Mouse (Mus musculus): Measurements from ENCODE around the gene Psmd12. TPM values are rescaled to one million over a fixed set of nuclear protein-coding genes. Genes with fewer than 3 reads are reported as not detected.
A peak's percentile ranks its signal among the peaks of the same experiment; 100 is the strongest.

Gene Psmd12
- polyA plus RNA-seq, 1 experiment from 2014 or later = 147 TPM

DNA sequence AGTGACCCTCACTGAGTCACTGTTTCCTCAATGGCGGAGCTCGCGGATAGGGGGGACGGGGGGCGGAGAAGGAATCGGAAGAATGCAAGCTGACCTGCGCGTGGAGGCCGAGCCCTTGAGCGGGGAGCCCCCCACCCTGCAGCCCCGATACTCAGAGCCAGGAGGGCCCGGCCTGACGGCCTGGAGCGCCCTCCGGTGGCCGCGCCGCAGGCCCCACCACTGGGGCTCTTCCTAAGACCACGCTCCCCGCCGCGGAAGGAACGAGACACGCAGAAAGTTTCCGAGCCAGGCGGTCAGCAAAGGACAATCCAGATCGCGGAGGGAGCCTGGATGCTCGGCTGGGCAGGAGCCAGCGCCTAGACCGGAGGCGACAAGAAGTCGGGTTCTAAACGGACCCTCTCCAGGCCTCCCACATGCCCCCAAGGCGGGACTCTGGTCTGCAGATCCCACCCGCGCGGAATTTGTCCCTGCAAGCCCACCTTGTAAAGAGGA lies 10.2 kb upstream of the Psmd12 start:
- no peaks in the 10 kb centered on the region for H3K27me3 ChIP-seq (ENCODE audit: control insufficient read depth, insufficient read depth, low read length)
- 0% methylated on average over 38 of the region's 38 CpGs for WGBS
- peaks cover 5 to 15% of the 10 kb centered on the region in 2 experiments for H3K4me1 ChIP-seq (ENCODE audit: control insufficient read depth in 2 of 2, insufficient read depth in 2 of 2, low read length in 2 of 2)
- ATAC-seq (ENCODE audit: insufficient number of reproducible peaks, insufficient read depth, low FRiP score, low read depth) = peak; percentile 80
- H3K4me2 ChIP-seq (ENCODE audit: low read length) = peak overlapping the region; percentile 90
- H3K9me3 ChIP-seq (ENCODE audit: control insufficient read depth, low read length) = no peaks in the 10 kb centered on the region
- peak overlapping the region; percentile 34 to 86 for H3K27ac ChIP-seq (replicated peaks in 1 of 2; ENCODE audit: control insufficient read depth in 1 of 2, insufficient read depth in 1 of 2, low read depth in 2 of 2, low read length in 2 of 2)
- H3K4me3 ChIP-seq (ENCODE audit: control insufficient read depth in 1 of 2, insufficient read depth in 1 of 2, low read depth in 1 of 2, low read length in 2 of 2) = peak overlapping the region; percentile 77 to 88
- H3K9ac ChIP-seq (ENCODE audit: low read length) = peak overlapping the region; percentile 90
- no peaks in the 10 kb centered on the region for H3K36me3 ChIP-seq (ENCODE audit: control insufficient read depth, insufficient read depth, low read length)

DNA sequence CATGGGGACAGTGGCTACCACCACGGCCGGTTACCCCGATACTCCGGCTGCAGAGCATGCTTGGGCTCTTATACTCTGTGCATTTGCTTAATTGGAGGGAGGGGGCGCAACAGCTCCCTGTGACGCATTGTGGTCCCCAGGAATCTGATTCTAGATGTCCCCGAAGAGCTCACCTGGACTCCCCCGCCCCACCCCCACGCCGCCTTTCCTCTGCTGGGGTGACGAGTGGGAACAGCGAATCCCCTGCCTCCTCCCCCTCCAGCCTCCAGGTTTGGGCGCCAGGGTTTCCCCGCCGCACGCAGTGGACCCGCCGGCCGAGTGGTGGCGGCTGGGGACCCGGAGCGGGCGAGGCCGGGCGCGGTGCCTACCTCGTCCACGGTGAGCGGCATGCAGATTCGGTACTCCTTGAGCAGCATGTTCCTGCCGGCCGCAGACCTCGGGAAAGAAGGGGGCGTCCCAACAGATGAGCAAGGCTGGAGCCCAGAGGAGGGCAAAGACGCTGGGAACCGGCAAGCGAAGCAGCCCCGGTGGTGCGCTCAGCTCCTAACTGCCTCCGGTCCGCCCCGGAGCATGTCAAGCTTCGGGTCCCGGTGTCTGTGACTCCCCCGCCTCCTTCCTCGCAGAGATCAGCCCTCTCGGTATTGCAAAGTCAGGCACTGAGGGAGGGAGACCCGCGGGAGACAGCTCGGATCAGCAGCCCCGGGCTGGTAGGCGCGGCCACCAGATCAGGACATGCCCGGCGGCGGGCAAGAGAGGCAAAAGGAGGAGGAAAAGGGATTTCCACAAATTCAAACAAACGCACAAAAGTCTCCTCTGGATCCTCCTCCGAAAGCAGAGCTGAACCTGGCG lies 9.5 kb upstream of the Psmd12 start:
- Histone ChIP-seq H3K4me2 (ENCODE audit: low read length) (peak overlapping the region; percentile 90), H3K27me3 (ENCODE audit: control insufficient read depth, insufficient read depth, low read length) (no peaks in the 10 kb centered on the region), H3K36me3 (ENCODE audit: control insufficient read depth, insufficient read depth, low read length) (no peaks in the 10 kb centered on the region), H3K4me1 (ENCODE audit: control insufficient read depth in 2 of 2, insufficient read depth in 2 of 2, low read length in 2 of 2) (peaks cover 5 to 15% of the 10 kb centered on the region in 2 experiments), H3K9ac (ENCODE audit: low read length) (peak overlapping the region; percentile 90), H3K9me3 (ENCODE audit: control insufficient read depth, low read length) (no peaks in the 10 kb centered on the region), H3K4me3 (ENCODE audit: control insufficient read depth in 1 of 2, insufficient read depth in 1 of 2, low read depth in 1 of 2, low read length in 2 of 2) (peak overlapping the region; percentile 77 to 88), H3K27ac (replicated peaks in 1 of 2; ENCODE audit: control insufficient read depth in 1 of 2, insufficient read depth in 1 of 2, low read depth in 2 of 2, low read length in 2 of 2) (peak overlapping the region; percentile 74 to 86)
- ATAC-seq (ENCODE audit: insufficient number of reproducible peaks, insufficient read depth, low FRiP score, low read depth) = peak; percentile 23
- under 1% methylated on average over 59 of the region's 59 CpGs for WGBS

DNA sequence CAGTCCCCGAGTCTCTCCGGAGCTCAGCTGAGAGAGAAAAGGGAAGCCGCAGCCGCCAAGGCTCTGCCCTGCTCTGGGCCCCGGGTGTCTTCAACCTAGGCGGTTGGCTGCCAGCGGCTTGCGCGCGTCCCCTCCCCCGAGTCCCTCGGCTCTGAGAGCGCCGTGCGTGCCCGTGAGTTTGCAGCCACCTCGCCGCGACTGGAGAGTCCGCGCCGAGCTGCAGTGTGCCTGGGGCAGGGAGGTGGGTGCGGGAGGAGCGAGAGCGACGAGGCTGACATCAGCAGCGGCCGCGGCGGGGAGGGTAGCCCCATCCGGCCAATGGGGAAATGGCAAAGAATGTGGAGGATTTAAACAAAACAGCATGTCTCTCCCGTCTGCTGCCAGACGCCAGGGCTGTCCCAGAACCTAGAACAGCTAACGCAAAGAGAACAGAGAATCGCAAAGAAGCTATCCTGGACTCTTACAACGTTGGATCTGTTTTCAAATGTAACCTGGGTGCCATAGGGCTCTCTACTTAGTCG lies 8.7 kb upstream of the Psmd12 start, which contains the start of gene Pitpnc1:
TSS of gene Pitpnc1 (minus strand) at position 179 of the 521 bp plus-strand sequence.
- H3K9me3 ChIP-seq (ENCODE audit: control insufficient read depth, low read length) = no peaks in the 10 kb centered on the region
- WGBS = under 1% methylated on average over 37 of the region's 37 CpGs
- peaks cover 5 to 15% of the 10 kb centered on the region in 2 experiments for H3K4me1 ChIP-seq (ENCODE audit: control insufficient read depth in 2 of 2, insufficient read depth in 2 of 2, low read length in 2 of 2)
- H3K9ac ChIP-seq (ENCODE audit: low read length) = peak within 1 kb of the TSS; percentile 90
- ATAC-seq (ENCODE audit: insufficient number of reproducible peaks, insufficient read depth, low FRiP score, low read depth) = peak; percentile 76
- H3K27ac ChIP-seq (replicated peaks in 1 of 2; ENCODE audit: control insufficient read depth in 1 of 2, insufficient read depth in 1 of 2, low read depth in 2 of 2, low read length in 2 of 2) = peak within 1 kb of the TSS; percentile 74 to 86
- H3K4me3 ChIP-seq (ENCODE audit: control insufficient read depth in 1 of 2, insufficient read depth in 1 of 2, low read depth in 1 of 2, low read length in 2 of 2) = peak within 1 kb of the TSS; percentile 77 to 88
- H3K4me2 ChIP-seq (ENCODE audit: low read length) = peak within 1 kb of the TSS; percentile 90
- no peaks in the 10 kb centered on the region for H3K27me3 ChIP-seq (ENCODE audit: control insufficient read depth, insufficient read depth, low read length)
- H3K36me3 ChIP-seq (ENCODE audit: control insufficient read depth, insufficient read depth, low read length) = no peaks in the 10 kb centered on the region

DNA sequence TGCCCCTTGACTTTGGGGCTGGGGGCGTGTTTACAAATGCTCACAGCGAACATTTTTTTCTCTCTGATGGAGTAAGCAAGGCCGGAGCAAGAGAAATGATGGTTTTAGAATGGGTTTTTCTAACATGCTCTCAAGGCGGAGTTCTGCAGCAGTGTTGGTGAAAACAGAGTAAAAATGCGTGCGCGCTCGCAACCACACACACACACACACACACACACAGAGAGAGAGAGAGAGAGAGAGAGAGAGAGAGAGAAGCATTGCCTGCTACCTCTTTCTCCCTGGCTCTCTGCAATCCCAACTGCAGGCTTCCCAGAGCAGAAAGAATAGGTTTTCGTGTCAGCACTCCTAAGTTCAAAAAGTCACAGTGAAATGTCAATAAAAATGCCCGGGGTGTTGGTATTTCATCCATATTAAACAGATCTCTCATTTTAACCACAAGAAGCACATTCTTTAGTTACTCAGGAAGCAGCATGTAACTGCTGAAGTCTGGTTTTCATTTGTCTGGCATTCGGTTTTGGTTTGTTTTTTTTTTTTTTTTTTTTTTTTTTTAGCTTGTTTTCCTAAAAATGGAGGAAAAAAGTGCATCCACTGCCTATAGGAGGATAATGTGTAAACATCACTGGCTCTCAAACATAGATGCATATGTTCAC lies 8.1 kb upstream of the Psmd12 start:
- peak overlapping the region; percentile 74 to 86 for H3K27ac ChIP-seq (replicated peaks in 1 of 2; ENCODE audit: control insufficient read depth in 1 of 2, insufficient read depth in 1 of 2, low read depth in 2 of 2, low read length in 2 of 2)
- H3K36me3 ChIP-seq (ENCODE audit: control insufficient read depth, insufficient read depth, low read length) = no peaks in the 10 kb centered on the region
- H3K9ac ChIP-seq (ENCODE audit: low read length) = peak overlapping the region; percentile 90
- H3K4me1 ChIP-seq (ENCODE audit: control insufficient read depth in 2 of 2, insufficient read depth in 2 of 2, low read length in 2 of 2) = peaks cover 5 to 15% of the 10 kb centered on the region in 2 experiments
- peak overlapping the region; percentile 77 to 88 for H3K4me3 ChIP-seq (ENCODE audit: control insufficient read depth in 1 of 2, insufficient read depth in 1 of 2, low read depth in 1 of 2, low read length in 2 of 2)
- H3K4me2 ChIP-seq (ENCODE audit: low read length) = peak overlapping the region; percentile 90
- ATAC-seq (ENCODE audit: insufficient number of reproducible peaks, insufficient read depth, low FRiP score, low read depth) = no peak
- no peaks in the 10 kb centered on the region for H3K27me3 ChIP-seq (ENCODE audit: control insufficient read depth, insufficient read depth, low read length)
- WGBS = 15% methylated on average over 11 of the region's 11 CpGs
- H3K9me3 ChIP-seq (ENCODE audit: control insufficient read depth, low read length) = no peaks in the 10 kb centered on the region

DNA sequence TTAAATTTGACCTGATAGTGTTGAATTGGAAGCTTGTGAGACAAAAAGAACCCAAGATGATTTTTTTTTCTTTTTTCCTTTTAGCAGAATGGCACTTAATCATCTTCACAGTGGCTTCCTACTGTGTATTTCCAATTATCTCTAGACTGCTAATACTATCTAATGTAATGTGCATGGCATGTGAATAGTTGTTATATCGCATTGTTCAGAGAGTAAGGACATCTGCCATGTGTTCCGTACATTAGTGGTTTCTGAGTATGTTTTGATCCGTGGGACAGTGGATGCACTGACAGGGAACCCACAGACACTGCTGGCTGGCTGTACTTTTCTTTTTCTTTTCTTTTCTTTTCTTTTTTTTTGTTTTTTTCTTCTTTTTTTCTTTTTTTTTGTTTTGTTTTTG lies 7.0 kb upstream of the Psmd12 start:
- no peak overlapping the region for H3K4me3 ChIP-seq (ENCODE audit: control insufficient read depth in 1 of 2, insufficient read depth in 1 of 2, low read depth in 1 of 2, low read length in 2 of 2)
- H3K4me1 ChIP-seq (ENCODE audit: control insufficient read depth in 2 of 2, insufficient read depth in 2 of 2, low read length in 2 of 2) = peaks cover 5 to 15% of the 10 kb centered on the region in 2 experiments
- no peak overlapping the region for H3K27ac ChIP-seq (replicated peaks in 1 of 2; ENCODE audit: control insufficient read depth in 1 of 2, insufficient read depth in 1 of 2, low read depth in 2 of 2, low read length in 2 of 2)
- H3K4me2 ChIP-seq (ENCODE audit: low read length) = no peak overlapping the region
- no peaks in the 10 kb centered on the region for H3K36me3 ChIP-seq (ENCODE audit: control insufficient read depth, insufficient read depth, low read length)
- H3K9me3 ChIP-seq (ENCODE audit: control insufficient read depth, low read length) = no peaks in the 10 kb centered on the region
- H3K9ac ChIP-seq (ENCODE audit: low read length) = no peak overlapping the region
- ATAC-seq (ENCODE audit: insufficient number of reproducible peaks, insufficient read depth, low FRiP score, low read depth) = no peak
- 87% methylated on average over 3 of the region's 3 CpGs for WGBS
- no peaks in the 10 kb centered on the region for H3K27me3 ChIP-seq (ENCODE audit: control insufficient read depth, insufficient read depth, low read length)

DNA sequence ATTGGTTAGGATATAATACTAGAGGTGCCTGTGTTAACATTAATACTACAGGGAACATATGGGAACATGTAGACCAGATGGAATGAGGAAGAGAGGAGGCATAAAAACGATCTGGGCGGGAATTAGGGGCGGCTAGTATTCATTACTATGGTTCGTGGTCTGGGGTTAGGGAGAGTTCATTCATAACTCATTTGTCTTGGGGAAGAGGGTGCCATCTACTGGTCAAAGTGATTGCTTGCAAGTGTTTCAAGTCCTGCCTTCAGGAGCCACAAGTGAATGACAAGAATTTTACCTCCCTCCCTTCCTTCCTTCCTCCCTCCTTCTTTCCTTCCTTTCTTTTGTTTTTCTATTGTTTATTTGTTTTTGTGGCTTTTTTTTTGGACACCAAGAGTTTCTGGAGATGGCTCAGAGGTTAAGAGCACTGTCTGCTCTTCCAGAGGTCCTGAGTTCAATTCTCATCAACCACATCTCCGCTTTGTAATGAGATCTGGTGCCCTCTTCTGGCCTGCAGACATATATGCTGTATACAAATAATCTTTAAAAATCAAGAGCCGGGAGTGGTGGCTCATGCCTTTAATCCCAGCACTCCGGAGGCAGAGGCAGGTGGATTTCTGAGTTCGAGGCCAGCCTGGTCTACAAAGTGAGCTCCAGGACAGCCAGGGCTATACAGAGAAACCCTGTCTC lies 6.0 kb upstream of the Psmd12 start:
- no peak overlapping the region for H3K4me3 ChIP-seq (ENCODE audit: control insufficient read depth in 1 of 2, insufficient read depth in 1 of 2, low read depth in 1 of 2, low read length in 2 of 2)
- no peaks in the 10 kb centered on the region for H3K27me3 ChIP-seq (ENCODE audit: control insufficient read depth, insufficient read depth, low read length)
- H3K36me3 ChIP-seq (ENCODE audit: control insufficient read depth, insufficient read depth, low read length) = no peaks in the 10 kb centered on the region
- no peaks in the 10 kb centered on the region for H3K9me3 ChIP-seq (ENCODE audit: control insufficient read depth, low read length)
- H3K4me2 ChIP-seq (ENCODE audit: low read length) = no peak overlapping the region
- ATAC-seq (ENCODE audit: insufficient number of reproducible peaks, insufficient read depth, low FRiP score, low read depth) = no peak
- WGBS = 21% methylated on average over 8 of the region's 8 CpGs
- no peak overlapping the region for H3K27ac ChIP-seq (replicated peaks in 1 of 2; ENCODE audit: control insufficient read depth in 1 of 2, insufficient read depth in 1 of 2, low read depth in 2 of 2, low read length in 2 of 2)
- peaks cover 3 to 11% of the 10 kb centered on the region in 2 experiments for H3K4me1 ChIP-seq (ENCODE audit: control insufficient read depth in 2 of 2, insufficient read depth in 2 of 2, low read length in 2 of 2)
- H3K9ac ChIP-seq (ENCODE audit: low read length) = no peak overlapping the region

DNA sequence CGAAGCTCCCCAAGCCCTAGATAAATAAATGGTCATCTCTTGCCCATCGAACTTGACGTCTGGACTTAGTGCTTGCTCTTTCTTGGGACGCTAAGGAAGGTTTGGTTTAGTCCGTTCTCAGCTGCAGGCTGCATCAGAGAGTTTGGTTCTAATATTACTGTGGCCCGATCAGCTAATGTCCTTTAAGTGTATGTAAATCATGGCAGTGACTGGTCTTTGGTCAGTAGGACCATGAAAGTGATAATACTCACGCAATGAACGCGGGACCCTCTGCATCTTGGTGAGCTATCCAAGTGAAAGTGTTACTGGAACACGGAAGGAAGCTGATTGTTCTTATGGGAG lies 549 bp downstream of the Psmd12 start:
- ATAC-seq (ENCODE audit: insufficient number of reproducible peaks, insufficient read depth, low FRiP score, low read depth) = no peak
- H3K9me3 ChIP-seq (ENCODE audit: control insufficient read depth, low read length) = no peaks in the 10 kb centered on the region
- peak overlapping the region; percentile 85 to 86 for H3K27ac ChIP-seq (replicated peaks in 1 of 2; ENCODE audit: control insufficient read depth in 1 of 2, insufficient read depth in 1 of 2, low read depth in 2 of 2, low read length in 2 of 2)
- peak overlapping the region; percentile 99 for H3K9ac ChIP-seq (ENCODE audit: low read length)
- H3K4me2 ChIP-seq (ENCODE audit: low read length) = peak overlapping the region; percentile 90
- under 1% methylated on average over 10 of the region's 10 CpGs for whole genome bisulfite sequencing
- H3K36me3 ChIP-seq (ENCODE audit: control insufficient read depth, insufficient read depth, low read length) = peaks cover 8% of the 10 kb centered on the region
- no peaks in the 10 kb centered on the region for H3K27me3 ChIP-seq (ENCODE audit: control insufficient read depth, insufficient read depth, low read length)
- peaks cover 2 to 17% of the 10 kb centered on the region in 2 experiments; a peak in 3 of 4 replicates for H3K4me1 ChIP-seq (ENCODE audit: control insufficient read depth in 2 of 2, insufficient read depth in 2 of 2, low read length in 2 of 2)
- H3K4me3 ChIP-seq (ENCODE audit: control insufficient read depth in 1 of 2, insufficient read depth in 1 of 2, low read depth in 1 of 2, low read length in 2 of 2) = peak overlapping the region; percentile 97 to 98
